Mouse (Mus musculus): ENCODE data around the gene Capza1. TPM values are rescaled to one million over a fixed set of nuclear protein-coding genes. Genes with fewer than 3 reads are reported as not detected.
"Not testable (repeated sequence)": the region's sequence is repeated elsewhere in the genome, so short reads cannot be mapped to it uniquely, and the experiment has no call there.

Gene Capza1
- total RNA-seq (2017), result 310 and 317 TPM in 2 replicates

DNA sequence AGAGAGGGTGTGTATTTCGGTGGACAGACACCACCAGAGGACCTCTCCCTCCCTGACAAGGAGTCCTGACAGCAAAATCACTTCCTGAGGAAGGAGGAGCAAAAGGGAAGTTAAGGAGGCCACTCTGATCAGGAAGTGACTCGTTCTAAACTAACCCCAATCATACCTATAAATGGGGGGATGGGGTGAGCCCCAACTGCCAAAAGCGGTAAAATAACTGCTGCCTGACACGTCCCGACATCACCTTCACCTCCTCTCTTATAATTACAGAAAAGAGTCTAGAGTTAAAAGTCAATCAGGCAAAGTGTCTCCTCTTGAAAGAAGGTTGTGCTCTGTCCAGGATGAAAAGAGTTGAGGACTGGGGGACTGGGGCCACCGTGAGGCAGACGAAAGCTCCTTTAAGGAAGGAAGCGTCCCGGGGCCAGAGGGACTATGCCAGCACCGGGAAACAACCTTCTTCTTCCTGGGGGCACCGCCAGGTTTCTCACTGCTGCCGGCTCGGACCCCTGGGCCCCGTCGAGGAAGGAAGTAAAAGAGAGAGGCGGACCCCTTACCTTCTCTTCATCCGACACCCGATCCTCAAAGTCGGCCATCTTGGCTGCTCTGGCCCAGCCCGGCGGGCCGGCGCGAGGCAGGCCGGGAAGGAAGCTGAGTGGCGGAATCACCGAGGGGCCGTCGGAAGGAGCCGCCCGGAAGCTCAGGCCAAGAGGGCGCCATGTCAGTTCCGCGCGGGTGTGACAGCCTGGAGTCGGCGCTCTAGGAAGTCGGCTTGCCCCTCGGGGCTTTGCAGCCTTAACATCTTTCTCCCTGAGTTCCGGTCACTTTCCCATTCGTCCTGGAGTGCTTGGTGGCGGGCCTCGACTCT lies at the start of gene Capza1, which contains the start of gene St7l:
Gene Capza1, minus strand, starts transcription at position 720 of the 865 bp plus-strand sequence.
Gene St7l, plus strand, starts transcription at position 220 of the 865 bp plus-strand sequence.
- peak; percentile 79 for ATAC-seq (ENCODE audit: extremely low read depth, insufficient number of reproducible peaks, low FRiP score, poor library complexity, severe bottlenecking)

DNA sequence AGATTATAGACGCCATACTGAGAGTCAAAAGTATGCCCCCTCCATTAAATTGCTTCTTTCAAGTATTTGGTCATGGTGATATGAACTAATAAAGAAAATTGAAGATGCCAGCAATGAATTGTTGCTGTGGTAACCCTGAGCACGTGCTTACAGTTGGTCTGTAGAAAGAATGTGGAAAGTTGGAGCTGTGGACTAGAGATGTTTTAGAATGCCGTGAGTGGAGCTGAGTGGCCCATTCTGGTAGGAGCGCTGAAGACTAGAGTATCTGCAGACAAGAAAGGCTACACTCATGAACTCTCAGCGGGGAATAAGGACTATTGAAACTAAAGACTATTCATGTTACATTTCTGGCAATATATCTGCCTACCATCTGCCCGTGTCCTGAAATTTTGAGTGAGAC lies 44.9 kb upstream of the Capza1 start:
- ATAC-seq (ENCODE audit: extremely low read depth, insufficient number of reproducible peaks, low FRiP score, poor library complexity, severe bottlenecking), result no peak

DNA sequence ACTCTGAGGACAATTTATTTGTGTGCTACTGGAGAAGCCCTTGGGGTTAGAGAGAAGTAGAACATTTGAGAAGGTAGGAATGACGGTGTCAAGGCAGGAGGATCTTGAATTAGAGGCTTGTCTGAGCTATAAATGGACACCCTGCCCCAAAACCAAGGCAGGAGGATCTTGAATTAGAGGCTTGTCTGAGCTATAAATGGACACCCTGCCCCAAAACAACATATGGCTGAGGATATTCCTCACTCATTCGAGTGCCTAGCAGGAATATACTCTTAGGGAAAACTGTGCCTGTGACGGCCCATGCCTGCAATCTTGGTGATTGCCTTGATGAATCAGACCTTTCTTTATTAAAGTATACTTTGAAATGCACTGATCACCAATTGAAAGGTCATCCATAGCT lies 41.7 kb upstream of the Capza1 start:
- no peak for ATAC-seq (ENCODE audit: extremely low read depth, insufficient number of reproducible peaks, low FRiP score, poor library complexity, severe bottlenecking)

DNA sequence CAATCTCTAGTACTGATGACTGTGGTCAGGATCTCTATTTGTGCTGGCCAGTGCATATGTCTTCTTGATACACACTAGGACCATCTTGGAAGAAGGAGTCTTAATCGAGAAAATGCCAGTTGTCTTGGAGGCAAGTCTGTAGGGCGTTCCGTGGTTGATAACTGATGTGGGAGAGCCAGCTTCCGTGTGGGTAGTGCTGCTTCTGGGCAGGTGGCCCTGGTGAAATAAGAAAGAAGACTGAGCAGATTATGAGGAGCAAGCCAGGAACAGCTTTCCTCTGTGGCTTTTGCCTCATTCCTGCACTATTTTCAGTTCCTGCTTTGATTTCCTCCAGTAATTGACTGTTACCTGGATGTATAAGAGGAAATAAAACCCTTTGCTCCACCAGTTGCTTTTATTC lies 41.1 kb upstream of the Capza1 start:
- no peak for ATAC-seq (ENCODE audit: extremely low read depth, insufficient number of reproducible peaks, low FRiP score, poor library complexity, severe bottlenecking)

DNA sequence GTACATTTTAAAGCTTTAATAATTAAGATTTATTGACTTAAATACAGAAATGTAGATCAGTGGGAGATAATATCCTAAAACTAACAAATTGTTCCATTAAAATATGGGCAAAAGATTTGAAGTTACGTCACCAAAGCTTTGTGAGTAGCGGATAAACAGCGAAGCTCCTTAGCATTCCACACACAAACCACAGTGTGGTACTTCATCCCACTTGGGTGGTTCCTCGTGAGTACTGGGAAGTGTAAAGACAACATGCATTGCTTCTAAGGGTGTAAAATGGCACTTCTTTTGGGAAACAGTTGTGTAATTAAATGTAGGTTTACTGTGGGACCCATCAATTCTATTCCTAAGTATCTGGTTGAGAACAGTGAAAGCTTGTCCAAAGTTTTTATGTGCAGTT lies 36.8 kb upstream of the Capza1 start:
- no peak for ATAC-seq (ENCODE audit: extremely low read depth, insufficient number of reproducible peaks, low FRiP score, poor library complexity, severe bottlenecking)

DNA sequence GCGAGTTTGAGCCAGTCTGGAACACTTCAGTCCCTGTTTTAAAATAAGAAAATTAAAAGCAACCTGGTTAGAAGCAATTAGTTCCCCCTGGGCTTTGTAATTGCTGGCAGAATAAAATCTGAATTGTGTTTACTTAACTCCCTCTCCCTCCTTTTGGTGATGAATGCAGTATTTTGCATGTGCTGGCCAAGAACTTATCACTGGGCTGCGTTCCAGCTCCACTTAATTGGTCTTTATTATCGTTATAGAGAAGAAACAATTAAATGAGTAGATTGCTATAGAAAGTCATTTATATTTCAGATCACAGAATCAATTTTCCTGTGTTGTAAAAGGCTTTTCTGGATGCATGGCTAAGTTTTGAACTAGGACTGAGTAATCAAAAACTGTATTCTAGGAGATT lies 31.8 kb upstream of the Capza1 start:
- ATAC-seq (ENCODE audit: extremely low read depth, insufficient number of reproducible peaks, low FRiP score, poor library complexity, severe bottlenecking), result no peak

DNA sequence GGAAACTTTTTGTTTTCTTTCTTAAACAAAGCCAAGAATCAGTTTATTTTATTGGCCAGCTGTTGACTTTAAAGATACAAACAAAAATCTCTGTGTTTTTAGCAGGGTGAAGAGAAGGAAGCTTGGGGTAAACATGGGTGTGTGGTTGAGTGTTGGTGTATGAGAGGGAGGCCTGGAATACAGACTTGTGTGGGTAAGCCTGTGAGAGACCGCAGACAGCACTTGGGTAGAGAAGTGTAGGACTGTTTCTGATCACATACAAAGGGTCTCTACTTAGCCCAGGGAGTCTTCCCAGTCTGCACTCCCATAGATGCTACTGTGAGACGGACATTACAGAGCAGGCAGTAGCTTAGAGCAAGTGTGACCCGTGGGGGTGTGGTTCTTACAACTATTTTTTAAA lies 24.3 kb upstream of the Capza1 start:
- ATAC-seq (ENCODE audit: extremely low read depth, insufficient number of reproducible peaks, low FRiP score, poor library complexity, severe bottlenecking), result no peak

DNA sequence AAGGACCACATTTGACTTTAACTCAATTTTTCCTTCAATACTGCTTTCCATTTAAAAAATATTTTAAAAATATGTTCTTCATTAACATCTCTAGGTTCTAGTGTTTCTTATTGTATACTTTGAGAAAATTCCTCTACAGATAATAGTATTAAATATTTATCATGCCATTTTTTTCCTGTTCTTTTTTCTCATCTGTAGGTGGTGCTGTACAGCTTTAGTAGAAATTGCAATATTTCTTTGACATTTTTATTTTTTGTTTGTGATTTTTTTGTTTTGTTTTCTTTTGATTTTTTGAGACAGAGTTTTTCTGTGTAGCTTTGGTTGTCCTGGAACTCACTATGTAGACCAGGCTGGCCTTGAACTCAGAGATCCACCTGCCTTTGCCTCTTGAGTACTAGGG lies 5.3 kb upstream of the Capza1 start:
- ATAC-seq (ENCODE audit: extremely low read depth, insufficient number of reproducible peaks, low FRiP score, poor library complexity, severe bottlenecking), result no peak

DNA sequence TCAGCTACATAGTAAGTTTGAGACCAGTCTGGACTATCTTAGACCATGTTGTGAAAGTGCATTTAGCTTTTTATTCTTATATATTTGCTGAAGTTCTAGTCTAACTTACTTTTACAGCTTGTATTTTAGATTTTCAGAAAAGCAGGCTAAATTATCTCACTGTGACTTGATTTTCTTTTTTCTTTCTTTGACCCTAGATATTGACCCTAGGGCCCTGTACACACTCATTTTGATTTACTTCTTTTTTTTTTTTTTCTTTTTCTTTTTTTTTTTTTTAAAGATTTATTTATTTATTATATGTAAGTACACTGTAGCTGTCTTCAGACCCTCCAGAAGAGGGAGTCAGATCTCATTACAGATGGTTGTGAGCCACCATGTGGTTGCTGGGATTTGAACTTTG lies 2.4 kb upstream of the Capza1 start:
- not testable (repeated sequence) for ATAC-seq (ENCODE audit: extremely low read depth, insufficient number of reproducible peaks, low FRiP score, poor library complexity, severe bottlenecking)

DNA sequence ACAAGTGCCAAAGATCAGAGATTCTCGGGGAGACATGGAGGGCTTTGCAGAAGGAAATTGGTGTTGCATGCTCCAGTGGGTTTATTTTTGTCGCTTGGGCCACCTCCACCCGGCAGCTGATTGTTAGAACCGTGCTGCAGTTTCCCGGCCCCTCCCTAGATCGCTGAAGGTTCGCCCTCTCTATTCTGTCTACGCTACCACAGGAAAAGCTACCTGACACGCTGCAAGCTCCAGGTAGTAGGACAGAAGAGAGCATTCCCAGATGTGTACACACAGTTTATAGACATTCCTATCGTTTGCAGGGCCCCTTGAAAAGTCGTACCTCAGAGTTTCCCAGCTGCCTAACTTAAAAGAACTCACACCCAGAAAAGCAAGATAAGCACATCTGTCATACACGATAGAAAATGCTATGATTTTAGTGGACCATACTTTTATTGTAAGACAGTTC lies 1.1 kb upstream of the Capza1 start:
- peak; percentile 39 for ATAC-seq (ENCODE audit: extremely low read depth, insufficient number of reproducible peaks, low FRiP score, poor library complexity, severe bottlenecking)

DNA sequence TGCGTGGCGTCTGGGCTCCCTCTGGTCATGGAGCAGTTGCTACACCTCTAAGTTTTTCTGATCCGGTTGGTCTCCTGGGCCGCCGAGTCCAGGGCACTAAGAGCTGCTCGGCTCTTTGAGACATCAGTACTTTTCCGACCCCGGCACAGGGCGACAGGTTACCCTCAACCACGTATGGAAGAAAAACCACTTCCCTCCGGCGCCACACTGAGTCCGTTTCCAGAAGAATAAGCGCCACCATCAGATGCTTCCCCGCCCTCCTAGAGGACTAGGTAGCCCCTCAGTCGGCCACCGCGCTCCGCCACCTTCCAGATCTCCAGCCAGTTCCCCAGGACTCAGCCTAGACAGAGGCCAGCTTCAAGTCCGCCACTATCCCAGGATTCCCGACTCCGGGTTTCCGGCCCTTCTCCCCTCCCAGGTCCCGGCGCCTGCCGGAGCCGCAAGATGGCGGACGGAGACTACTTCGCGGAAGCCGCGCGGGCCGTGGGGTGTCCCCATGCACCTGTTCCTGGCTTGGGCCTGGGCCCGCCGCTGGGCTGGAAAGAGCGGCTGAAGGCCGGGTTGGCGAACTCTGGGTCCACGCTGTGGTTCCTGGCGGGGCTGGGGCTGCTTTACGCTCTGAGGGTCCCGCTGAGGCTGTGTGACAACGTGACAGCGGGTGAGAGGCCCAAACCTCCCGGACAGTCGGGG lies 491 bp upstream of the Capza1 start:
- ATAC-seq (ENCODE audit: extremely low read depth, insufficient number of reproducible peaks, low FRiP score, poor library complexity, severe bottlenecking), result peak; percentile 44

DNA sequence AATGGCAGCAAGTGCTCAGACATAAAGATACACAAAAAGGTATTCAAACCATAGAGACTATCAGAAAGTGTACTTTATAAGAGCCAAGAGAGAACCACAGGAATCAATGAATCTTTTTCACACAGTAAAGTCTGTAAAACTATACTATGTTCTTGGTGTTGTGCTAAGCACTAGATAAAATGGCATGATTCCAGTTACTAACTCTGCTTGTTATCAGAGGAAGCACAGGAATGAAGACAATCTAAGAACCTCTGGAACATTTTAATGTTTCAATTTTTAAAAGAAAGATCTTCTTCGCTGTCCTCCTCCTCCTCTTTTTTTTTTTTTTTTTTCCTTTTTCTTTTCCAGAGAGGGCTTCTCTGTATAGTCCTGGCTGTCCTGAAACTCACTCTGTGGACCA lies 5.7 kb downstream of the Capza1 start:
- ATAC-seq (ENCODE audit: extremely low read depth, insufficient number of reproducible peaks, low FRiP score, poor library complexity, severe bottlenecking), result no peak

DNA sequence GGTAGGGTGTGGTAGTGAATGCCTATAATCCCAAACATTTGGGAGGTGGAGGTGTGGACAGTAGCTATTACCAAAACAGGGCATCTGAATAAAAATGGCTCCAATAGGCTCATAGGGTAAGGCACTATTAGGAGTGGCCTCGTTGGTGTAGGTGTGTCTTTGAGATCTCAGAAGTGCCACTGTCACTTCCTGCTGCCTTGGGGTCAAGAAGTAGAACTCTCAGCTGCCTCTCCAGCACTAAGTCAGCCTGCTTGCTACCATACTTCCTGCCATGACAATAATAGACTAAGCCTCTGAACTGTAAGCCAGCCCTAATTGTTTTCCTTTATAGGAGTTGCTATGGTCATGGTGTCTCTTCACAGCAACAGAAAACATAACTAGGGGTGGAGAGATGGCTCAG lies 8.2 kb downstream of the Capza1 start:
- ATAC-seq (ENCODE audit: extremely low read depth, insufficient number of reproducible peaks, low FRiP score, poor library complexity, severe bottlenecking), result peak; percentile 78

DNA sequence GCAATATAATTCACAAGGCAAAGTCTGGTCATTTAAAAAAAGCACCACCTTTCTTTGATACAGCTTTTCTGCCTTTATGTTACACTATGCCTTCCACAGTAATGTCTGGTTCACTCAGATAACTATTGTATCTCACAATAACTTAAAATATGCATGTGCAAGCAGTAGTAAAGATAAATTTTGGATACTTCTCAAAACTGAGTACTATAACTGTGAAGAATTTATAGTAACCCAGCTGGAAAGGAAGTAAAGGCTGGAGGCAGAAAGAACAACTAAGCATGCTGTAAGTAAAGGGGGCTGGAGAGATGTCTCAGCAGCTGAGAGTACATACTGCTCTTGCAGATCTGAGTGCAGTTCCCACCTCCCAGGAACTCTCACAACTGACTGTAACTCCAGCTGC lies 9.4 kb downstream of the Capza1 start:
- no peak for ATAC-seq (ENCODE audit: extremely low read depth, insufficient number of reproducible peaks, low FRiP score, poor library complexity, severe bottlenecking)

DNA sequence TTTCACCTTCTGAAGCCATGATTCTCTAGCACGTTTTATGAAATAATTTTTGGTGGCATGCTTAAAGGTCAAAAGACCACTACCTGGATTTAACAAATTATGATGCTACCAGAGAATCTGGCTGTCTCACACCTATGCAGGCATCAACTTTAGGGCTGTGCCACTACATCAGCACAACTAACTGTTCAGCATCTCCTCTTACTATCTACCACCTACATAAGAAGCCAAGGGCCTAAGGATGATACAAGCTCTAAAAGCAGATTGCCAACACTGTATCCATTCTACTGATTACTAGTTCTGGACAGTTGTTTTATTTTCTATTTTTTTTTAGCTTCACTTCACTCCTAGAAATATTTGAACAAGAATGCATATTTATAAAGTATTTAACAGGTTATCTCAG lies 9.8 kb downstream of the Capza1 start:
- ATAC-seq (ENCODE audit: extremely low read depth, insufficient number of reproducible peaks, low FRiP score, poor library complexity, severe bottlenecking), result no peak

DNA sequence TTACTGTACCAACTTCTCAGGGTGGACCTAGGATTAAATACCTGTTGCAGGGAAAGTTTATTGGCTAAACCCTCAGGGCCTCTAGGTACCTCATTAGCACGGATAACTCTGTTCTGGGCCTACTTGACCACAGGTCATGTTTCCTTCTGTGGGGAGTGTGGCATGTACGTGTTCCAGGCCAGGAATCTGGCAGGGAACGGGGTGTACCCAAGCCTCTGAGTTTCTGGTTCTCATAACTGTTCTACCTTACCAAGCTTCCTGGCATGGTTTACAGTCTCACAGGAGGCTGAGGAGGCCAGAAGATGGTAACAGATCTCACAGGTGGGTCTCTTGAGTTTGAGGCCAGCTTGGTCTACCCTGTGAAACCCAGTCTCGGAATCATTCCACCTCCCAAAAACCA lies 17.7 kb downstream of the Capza1 start:
- ATAC-seq (ENCODE audit: extremely low read depth, insufficient number of reproducible peaks, low FRiP score, poor library complexity, severe bottlenecking), result no peak

DNA sequence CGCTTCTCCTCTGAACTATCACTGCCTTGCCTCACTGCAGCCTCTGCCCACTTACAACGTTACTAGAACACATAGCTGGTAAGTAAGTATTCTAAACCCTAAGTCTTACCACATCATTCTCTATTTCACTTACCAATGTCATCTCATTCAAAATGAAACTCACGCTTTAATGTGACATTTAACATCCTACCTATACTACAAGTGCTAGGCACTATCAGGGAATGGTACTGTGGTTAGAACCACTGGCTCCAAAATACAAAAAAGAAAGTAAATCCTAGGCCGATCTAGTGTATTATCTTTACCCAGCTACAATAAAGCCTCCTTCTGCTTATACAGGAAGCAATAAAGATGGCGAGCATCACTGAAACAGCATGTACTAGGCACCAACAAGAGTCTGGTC lies 23.3 kb downstream of the Capza1 start:
- ATAC-seq (ENCODE audit: extremely low read depth, insufficient number of reproducible peaks, low FRiP score, poor library complexity, severe bottlenecking), result no peak

DNA sequence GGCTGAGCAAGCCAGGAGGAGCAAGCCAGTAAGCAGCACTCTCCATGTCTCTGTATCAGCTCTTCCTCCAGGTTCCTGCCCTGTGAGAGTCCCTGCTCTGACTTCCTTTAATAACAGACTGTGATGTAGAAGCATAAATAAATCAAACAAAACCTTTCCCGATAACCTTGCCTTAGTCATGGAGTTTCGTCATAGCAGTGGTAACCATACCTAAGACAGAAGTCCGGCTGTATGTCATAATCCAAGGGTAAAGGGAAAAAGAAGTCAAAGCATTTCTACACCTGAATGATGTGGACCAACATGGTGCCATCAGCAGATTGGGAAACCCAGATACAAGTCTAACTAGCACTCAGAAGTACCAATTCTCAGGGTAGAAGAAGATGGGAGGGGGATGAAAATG lies 28.5 kb downstream of the Capza1 start:
- 0 out of 2 replicates have a peak, but pooled peaks have one; percentile 26 for ATAC-seq (ENCODE audit: extremely low read depth, insufficient number of reproducible peaks, low FRiP score, poor library complexity, severe bottlenecking)

DNA sequence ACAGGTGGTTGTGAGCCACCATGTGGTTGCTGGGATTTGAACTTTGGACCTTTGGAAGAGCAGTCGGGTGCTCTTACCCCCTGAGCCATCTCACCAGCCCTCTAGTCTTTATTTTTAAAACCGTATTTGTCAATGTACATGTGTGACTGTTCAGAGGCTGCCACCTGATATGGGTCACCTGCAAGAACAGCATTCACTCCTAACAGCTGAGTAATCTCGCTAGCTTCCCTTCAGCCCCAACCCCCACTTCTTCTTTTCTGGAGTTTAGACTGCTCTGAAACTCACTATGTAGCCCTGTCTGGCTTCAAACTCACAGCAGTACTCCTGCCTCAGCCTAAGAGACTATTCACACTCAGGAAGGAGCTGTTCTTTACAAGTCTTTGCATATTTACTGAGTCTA lies 41.9 kb downstream of the Capza1 start:
- no peak for ATAC-seq (ENCODE audit: extremely low read depth, insufficient number of reproducible peaks, low FRiP score, poor library complexity, severe bottlenecking)

DNA sequence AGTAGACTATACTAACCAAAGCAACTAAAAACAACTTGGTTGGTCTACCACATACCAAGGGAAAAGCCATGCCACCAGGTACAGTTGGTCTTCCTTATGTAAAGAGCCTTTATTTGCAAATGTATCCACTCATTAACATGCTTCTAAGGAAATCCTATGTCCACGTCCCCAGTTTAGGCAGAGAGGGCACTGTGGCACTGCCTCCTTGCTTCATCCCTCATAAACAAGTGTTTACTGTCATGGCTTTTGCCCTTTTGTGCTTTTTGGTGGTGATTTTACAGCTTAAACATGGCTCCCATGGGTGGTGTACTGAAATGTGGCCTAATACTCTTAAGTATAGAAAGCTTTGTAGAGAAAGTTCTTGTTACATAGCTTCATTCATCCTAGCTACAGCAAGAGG lies 43.9 kb downstream of the Capza1 start:
- ATAC-seq (ENCODE audit: extremely low read depth, insufficient number of reproducible peaks, low FRiP score, poor library complexity, severe bottlenecking), result no peak
